Mouse (Mus musculus): ENCODE results near the gene Dohh. TPM values are rescaled to one million over a fixed set of nuclear protein-coding genes. Genes with fewer than 3 reads are reported as not detected.

Dohh gene
- polyA plus RNA-seq, 1 experiment from 2014 or later = 94.0 TPM

- Histone ChIP-seq H3K4me1 (replicated peaks) (peaks cover 52% of the 10 kb centered on the region), H3K9ac (no peak overlapping the region), H3K4me3 (0 out of 2 replicates have a peak overlapping the region, but pooled peaks have one; percentile 13), H3K27me3 (no peaks in the 10 kb centered on the region), H3K9me3 (no peaks in the 10 kb centered on the region), H3K4me2 (peak overlapping the region; percentile 30), H3K36me3 (peaks cover 19% of the 10 kb centered on the region), H3K27ac (replicated peaks) (peak overlapping the region; percentile 80)
- 26% methylated on average over 10 of the region's 10 CpGs for WGBS
- ATAC-seq (ENCODE audit: low FRiP score, low read depth) = 0 out of 2 replicates have a peak, but pooled peaks have one; percentile 2
Measured at GRCm38 (mm10) chr10:81401205-81401520, 16.9 kb downstream of the Dohh start.

DNA sequence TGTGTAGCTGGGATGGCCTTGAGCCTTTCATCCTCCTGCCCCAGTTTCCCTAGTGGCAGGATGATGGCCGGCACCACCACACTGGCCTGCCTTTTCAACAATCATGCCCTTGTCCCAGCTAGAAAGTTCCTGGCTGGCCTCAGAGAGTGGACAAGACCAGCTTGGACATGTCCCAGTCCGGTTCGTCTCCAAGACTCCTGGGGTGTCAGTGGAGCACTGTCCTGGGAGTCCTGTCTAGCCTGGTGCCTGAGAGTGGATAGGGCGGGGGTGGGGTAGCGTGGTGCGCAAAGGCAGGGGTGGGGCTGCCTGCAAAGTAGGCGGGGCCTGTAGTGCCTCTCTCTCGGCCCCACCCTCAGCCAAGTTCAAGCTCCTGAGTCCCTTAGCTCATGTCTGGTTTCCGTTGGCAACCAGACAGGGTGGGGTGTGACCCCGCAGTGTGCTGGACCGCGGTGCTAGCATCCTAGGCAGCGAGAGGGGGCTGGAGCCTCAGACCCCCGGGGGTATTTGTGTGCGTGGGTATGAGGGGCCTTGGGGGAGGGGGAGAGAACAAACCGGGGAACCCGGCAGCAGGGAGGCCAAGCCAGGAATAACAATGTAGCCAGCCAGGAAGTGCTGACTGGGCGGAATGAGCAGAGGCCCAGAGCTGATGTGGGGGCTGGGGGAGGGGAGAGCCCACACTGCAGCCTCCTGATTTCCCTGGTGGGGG, 17.4 kb downstream of the Dohh start:
- no peaks in the 10 kb centered on the region for H3K9me3 ChIP-seq
- peak overlapping the region; percentile 80 for H3K27ac ChIP-seq (replicated peaks)
- peaks cover 50% of the 10 kb centered on the region for H3K4me1 ChIP-seq (replicated peaks)
- H3K4me2 ChIP-seq = peak overlapping the region; percentile 30
- H3K27me3 ChIP-seq = 0 out of 2 replicates have a peak, but pooled peaks cover 2% of the 10 kb centered on the region
- peak; percentile 68 for ATAC-seq (ENCODE audit: low FRiP score, low read depth)
- peaks cover 22% of the 10 kb centered on the region for H3K36me3 ChIP-seq
- H3K9ac ChIP-seq = no peak overlapping the region
- 9% methylated on average over 18 of the region's 18 CpGs for WGBS
- no peak overlapping the region for H3K4me3 ChIP-seq

- Histone ChIP-seq H3K27ac (replicated peaks) (peak overlapping the region; percentile 80), H3K27me3 (0 out of 2 replicates have a peak, but pooled peaks cover 4% of the 10 kb centered on the region), H3K36me3 (peaks cover 28% of the 10 kb centered on the region), H3K4me1 (replicated peaks) (peaks cover 53% of the 10 kb centered on the region), H3K4me2 (peak overlapping the region; percentile 30), H3K9me3 (no peaks in the 10 kb centered on the region), H3K4me3 (no peak overlapping the region), H3K9ac (no peak overlapping the region)
- peak; percentile 9; the same call in 1 of the 2 replicates for ATAC-seq (ENCODE audit: low FRiP score, low read depth)
- 10% methylated on average over 7 of the region's 7 CpGs for WGBS
Measured at GRCm38 (mm10) chr10:81402227-81402765, 18.1 kb downstream of the Dohh start.

DNA sequence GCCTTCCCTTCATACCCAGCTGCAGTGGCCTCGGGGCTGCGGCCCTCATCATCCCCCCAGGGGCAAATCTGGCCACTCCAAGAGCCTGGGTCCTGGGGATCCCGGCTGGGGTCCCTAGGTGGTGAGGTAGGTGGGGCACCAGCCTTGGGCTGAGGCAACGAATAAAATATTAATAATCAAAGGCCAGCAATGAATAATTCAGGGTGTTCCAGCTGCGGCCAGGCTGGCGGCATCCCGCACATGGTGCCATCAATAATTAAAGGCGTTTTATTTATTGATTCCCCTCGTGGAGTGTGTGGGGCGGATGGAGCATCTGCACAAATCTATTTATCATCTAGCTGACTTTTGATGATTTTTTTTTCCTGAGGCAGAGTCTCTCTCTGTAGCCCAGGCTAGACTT, 19.3 kb downstream of the Dohh start:
- Histone ChIP-seq H3K4me1 (replicated peaks) (peaks cover 61% of the 10 kb centered on the region), H3K27me3 (peaks cover 9% of the 10 kb centered on the region; the same call in 1 of the 2 replicates), H3K4me2 (no peak overlapping the region), H3K9ac (no peak overlapping the region), H3K36me3 (peaks cover 29% of the 10 kb centered on the region), H3K9me3 (no peaks in the 10 kb centered on the region), H3K27ac (replicated peaks) (peak overlapping the region; percentile 80; the same call in 1 of the 2 replicates), H3K4me3 (no peak overlapping the region)
- 42% methylated on average over 10 of the region's 10 CpGs for WGBS
- ATAC-seq (ENCODE audit: low FRiP score, low read depth) = no peak

GRCm38 (mm10) chr10:81404082-81404481, 19.9 kb downstream of the Dohh start:
- 22% methylated on average over 9 of the region's 9 CpGs for WGBS
- Histone ChIP-seq H3K27me3 (peaks cover 9% of the 10 kb centered on the region; the same call in 1 of the 2 replicates), H3K9me3 (no peaks in the 10 kb centered on the region), H3K4me1 (replicated peaks) (peaks cover 63% of the 10 kb centered on the region), H3K4me2 (no peak overlapping the region), H3K27ac (replicated peaks) (no peak overlapping the region), H3K9ac (no peak overlapping the region), H3K4me3 (no peak overlapping the region), H3K36me3 (peaks cover 29% of the 10 kb centered on the region)
- no peak for ATAC-seq (ENCODE audit: low FRiP score, low read depth)

GRCm38 (mm10) chr10:81404720-81405119, 20.5 kb downstream of the Dohh start:
- no peak for ATAC-seq (ENCODE audit: low FRiP score, low read depth)
- WGBS = 54% methylated on average over 18 of the region's 18 CpGs
- Histone ChIP-seq H3K27me3 (peaks cover 9% of the 10 kb centered on the region; the same call in 1 of the 2 replicates), H3K4me3 (no peak overlapping the region), H3K9me3 (no peaks in the 10 kb centered on the region), H3K4me2 (no peak overlapping the region; the same call in 1 of the 2 replicates), H3K36me3 (peaks cover 29% of the 10 kb centered on the region), H3K4me1 (replicated peaks) (peaks cover 69% of the 10 kb centered on the region), H3K27ac (replicated peaks) (no peak overlapping the region), H3K9ac (no peak overlapping the region)

DNA sequence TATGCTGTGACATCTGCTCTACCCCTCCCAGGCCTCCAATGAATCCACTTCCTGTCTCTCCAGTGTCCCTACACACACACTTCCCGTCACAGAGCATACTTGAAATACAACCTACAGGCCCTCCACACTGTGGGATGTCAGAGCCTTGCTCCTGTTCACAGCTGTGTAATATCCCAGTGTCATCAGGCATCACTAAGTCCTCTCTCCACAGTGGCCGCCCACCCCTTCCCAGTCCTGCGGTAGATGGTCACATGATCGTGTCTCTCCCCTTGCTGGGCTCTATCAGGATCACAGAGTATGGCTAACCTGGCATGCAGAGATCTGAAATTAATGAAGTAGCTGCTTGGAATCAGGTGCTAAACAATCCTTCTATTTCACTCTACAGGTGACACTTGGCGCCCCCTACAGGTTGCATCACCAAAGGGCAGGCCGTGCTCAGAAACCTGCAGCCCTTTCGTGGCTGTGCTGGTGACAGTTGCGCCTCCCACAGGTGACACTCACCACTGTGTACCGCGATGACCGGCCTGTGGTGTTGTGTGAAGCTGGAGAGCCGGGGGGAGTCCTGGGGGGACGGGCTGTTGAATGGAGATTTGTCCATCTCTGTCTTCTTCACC, 21.5 kb downstream of the Dohh start:
- Histone ChIP-seq H3K36me3 (peaks cover 29% of the 10 kb centered on the region), H3K4me2 (no peak overlapping the region), H3K4me3 (no peak overlapping the region), H3K9me3 (no peaks in the 10 kb centered on the region), H3K9ac (no peak overlapping the region), H3K27ac (replicated peaks) (no peak overlapping the region), H3K27me3 (peaks cover 9% of the 10 kb centered on the region; the same call in 1 of the 2 replicates), H3K4me1 (replicated peaks) (peaks cover 69% of the 10 kb centered on the region)
- no peak for ATAC-seq (ENCODE audit: low FRiP score, low read depth)
- 46% methylated on average over 13 of the region's 13 CpGs for WGBS

- H3K27ac ChIP-seq (replicated peaks) = peak overlapping the region; percentile 28; the same call in 1 of the 2 replicates
- peaks cover 9% of the 10 kb centered on the region; the same call in 1 of the 2 replicates for H3K27me3 ChIP-seq
- 0 out of 2 replicates have a peak overlapping the region, but pooled peaks have one; percentile 21 for H3K9ac ChIP-seq
- peaks cover 70% of the 10 kb centered on the region for H3K4me1 ChIP-seq (replicated peaks)
- ATAC-seq (ENCODE audit: low FRiP score, low read depth) = no peak
- H3K9me3 ChIP-seq = no peaks in the 10 kb centered on the region
- H3K4me2 ChIP-seq = peak overlapping the region; percentile 36
- peaks cover 29% of the 10 kb centered on the region for H3K36me3 ChIP-seq
- peak overlapping the region; percentile 17; the same call in 1 of the 2 replicates for H3K4me3 ChIP-seq
- WGBS = 30% methylated on average over 24 of the region's 24 CpGs
Measured at GRCm38 (mm10) chr10:81406504-81407440, 22.5 kb downstream of the Dohh start.

- H3K4me1 ChIP-seq (replicated peaks) = peaks cover 69% of the 10 kb centered on the region
- no peaks in the 10 kb centered on the region for H3K9me3 ChIP-seq
- 27% methylated on average over 31 of the region's 31 CpGs for WGBS
- H3K36me3 ChIP-seq = peaks cover 29% of the 10 kb centered on the region
- H3K4me2 ChIP-seq = peak overlapping the region; percentile 36
- no peak for ATAC-seq (ENCODE audit: low FRiP score, low read depth)
- H3K27me3 ChIP-seq = peaks cover 9% of the 10 kb centered on the region; the same call in 1 of the 2 replicates
- H3K27ac ChIP-seq (replicated peaks) = peak overlapping the region; percentile 28; the same call in 1 of the 2 replicates
- H3K4me3 ChIP-seq = peak overlapping the region; percentile 17; the same call in 1 of the 2 replicates
- 0 out of 2 replicates have a peak overlapping the region, but pooled peaks have one; percentile 21 for H3K9ac ChIP-seq
Measured at GRCm38 (mm10) chr10:81407539-81408423, 23.6 kb downstream of the Dohh start.

DNA sequence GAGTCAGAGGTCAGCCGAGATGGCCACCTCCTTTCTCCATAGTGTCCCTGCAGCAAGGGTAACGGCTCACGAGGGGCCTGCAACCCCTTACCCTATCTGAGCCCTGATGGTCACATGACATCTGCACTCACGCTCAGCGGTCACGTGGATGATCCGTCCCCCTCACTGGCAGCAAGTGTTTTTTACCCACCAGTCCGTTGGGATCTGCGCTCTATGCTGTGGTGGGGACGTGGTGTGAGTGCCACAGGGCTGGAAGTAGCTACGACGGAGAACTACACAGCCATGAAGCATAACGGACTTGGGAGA, 24.1 kb downstream of the Dohh start:
- Histone ChIP-seq H3K4me1 (replicated peaks) (peaks cover 69% of the 10 kb centered on the region), H3K4me3 (no peak overlapping the region), H3K27me3 (peaks cover 9% of the 10 kb centered on the region; the same call in 1 of the 2 replicates), H3K4me2 (no peak overlapping the region), H3K9ac (no peak overlapping the region), H3K9me3 (no peaks in the 10 kb centered on the region), H3K36me3 (peaks cover 29% of the 10 kb centered on the region), H3K27ac (replicated peaks) (no peak overlapping the region)
- 48% methylated on average over 13 of the region's 13 CpGs for WGBS
- no peak for ATAC-seq (ENCODE audit: low FRiP score, low read depth)

Measured in hindbrain, embryonic 15.5 days (tissue).